Mouse (Mus musculus): ENCODE data around the gene Adam12.

DNA sequence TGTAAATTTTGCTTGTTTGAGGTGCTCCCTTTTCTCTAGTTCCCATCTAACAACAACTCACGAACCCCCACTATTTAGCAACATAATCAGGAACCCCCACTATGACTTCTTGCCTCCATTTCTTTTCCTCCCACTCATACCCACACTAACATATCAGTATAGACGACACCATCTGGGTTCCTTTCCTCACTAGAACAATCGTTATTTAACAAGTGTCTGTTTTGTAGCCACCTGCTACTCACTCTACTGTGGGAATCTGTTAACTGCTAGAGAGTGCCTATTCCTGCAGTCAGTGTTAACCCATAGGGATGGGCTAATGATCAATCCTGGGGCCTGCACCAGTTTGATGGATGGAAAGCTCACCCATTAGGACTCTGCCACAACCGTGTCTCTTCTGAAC is 245.7 kb downstream of the Adam12 start:
- TF ChIP-seq CTCF (IDR thresholded peaks at IDR 0.05; ENCODE audit: low read depth, low read length): no peak
- no peak for TF ChIP-seq POLR2A (IDR thresholded peaks at IDR 0.05; ENCODE audit: insufficient read depth, low read length)
- no peak for TF ChIP-seq EP300 (IDR thresholded peaks at IDR 0.05; ENCODE audit: insufficient read depth, low read depth, low read length)

Data from ES-Bruce4 (cell line).